Mouse (Mus musculus): ENCODE data around the gene Spsb3. TPM values are rescaled to one million over a fixed set of nuclear protein-coding genes. Genes with fewer than 3 reads are reported as not detected.

Gene Spsb3
- total and polyA plus RNA-seq, 3 experiments: 30.2 to 34.5 TPM; not detected in 1

GRCm38 (mm10) chr17:24913984-24914383 lies 27.5 kb downstream of the Spsb3 start:
- no peaks in the 10 kb centered on the region for H3K27me3 ChIP-seq (ENCODE audit: control insufficient read depth in 1 of 2, insufficient read depth in 2 of 2, low read length in 2 of 2)
- peak overlapping the region; percentile 15; the same call in 1 of the 2 replicates for H3K27ac ChIP-seq (ENCODE audit: control insufficient read depth, low read depth, low read length)
- H3K79me2 ChIP-seq (ENCODE audit: control insufficient read depth, insufficient read depth, low read length, poor library complexity): no peaks in the 10 kb centered on the region
- peaks cover 0 to 7% of the 10 kb centered on the region in 2 experiments for H3K4me1 ChIP-seq (ENCODE audit: control insufficient read depth in 1 of 2, insufficient read depth in 2 of 2, low read length in 2 of 2)
- no peaks in the 10 kb centered on the region for H3K9me3 ChIP-seq (replicated peaks; ENCODE audit: insufficient read depth, low read length)
- H3K4me3 ChIP-seq (ENCODE audit: control insufficient read depth in 1 of 2, insufficient read depth in 1 of 2, low read depth in 2 of 2, low read length in 2 of 2): no peak overlapping the region
- peaks cover 9 to 19% of the 10 kb centered on the region in 2 experiments for H3K36me3 ChIP-seq (ENCODE audit: control insufficient read depth in 1 of 2, insufficient read depth in 2 of 2, low read length in 2 of 2)
- TF ChIP-seq TAL1 (IDR thresholded peaks at IDR 0.05; ENCODE audit: low read length) (peak; percentile 77), CTCF (IDR thresholded peaks at IDR 0.05 in 2 of 3, conservative IDR thresholded peaks at IDR 0.05 in 1 of 3; ENCODE audit: control insufficient read depth in 1 of 3, insufficient read depth in 1 of 3, low read depth in 2 of 3, low read length in 3 of 3, poor library complexity in 1 of 3, severe bottlenecking in 1 of 3) (no peak), SMC3 (IDR thresholded peaks at IDR 0.05; ENCODE audit: low read depth, low read length) (no peak), ZKSCAN1 (IDR thresholded peaks at IDR 0.05; ENCODE audit: low read depth, low read length) (no peak), MYB (IDR thresholded peaks at IDR 0.05; ENCODE audit: low read depth, low read length) (peak; percentile 65), MXI1 (IDR thresholded peaks at IDR 0.05; ENCODE audit: low read depth, low read length) (no peak), TCF12 (IDR thresholded peaks at IDR 0.05; ENCODE audit: low read depth, low read length) (peak; percentile 55; the same call in 1 of the 2 replicates), MYC (IDR thresholded peaks at IDR 0.05; ENCODE audit: low read depth, low read length) (peak; percentile 60; the same call in 1 of the 2 replicates), UBTF (IDR thresholded peaks at IDR 0.05; ENCODE audit: borderline replicate concordance, insufficient read depth, low read depth, low read length) (no peak), MAX (IDR thresholded peaks at IDR 0.05; ENCODE audit: low read length) (no peak), E2F4 (IDR thresholded peaks at IDR 0.05; ENCODE audit: borderline replicate concordance, low read depth, low read length) (no peak), MEF2A (IDR thresholded peaks at IDR 0.05; ENCODE audit: extremely low read depth, insufficient replicate concordance, low read depth, low read length, poor library complexity, severe bottlenecking) (no peak), MAFK (IDR thresholded peaks at IDR 0.05; ENCODE audit: borderline replicate concordance, low read depth, low read length) (no peak), GATA1 (IDR thresholded peaks at IDR 0.05; ENCODE audit: low read depth, low read length) (peak; percentile 72), EP300 (IDR thresholded peaks at IDR 0.05; ENCODE audit: low read depth in 1 of 2, low read length in 2 of 2) (peak; percentile 74 to 80)
- DNase-seq (ENCODE audit: low read depth, low spot score): peak; percentile 54
- no peak overlapping the region for H3K9ac ChIP-seq (ENCODE audit: control insufficient read depth, low read depth, low read length, poor library complexity, severe bottlenecking)

- H3K4me1 ChIP-seq (ENCODE audit: control insufficient read depth in 1 of 2, insufficient read depth in 2 of 2, low read length in 2 of 2): no peaks in the 10 kb centered on the region
These were observed 36.8 kb downstream of the Spsb3 start for GRCm38 (mm10) chr17:24923246-24923645.

More at GRCm38 (mm10) chr17:24923246-24923645, 36.8 kb downstream of the Spsb3 start:
- Histone ChIP-seq H3K9ac (ENCODE audit: control insufficient read depth, low read depth, low read length, poor library complexity, severe bottlenecking) (no peak overlapping the region), H3K27me3 (ENCODE audit: control insufficient read depth in 1 of 2, insufficient read depth in 2 of 2, low read length in 2 of 2) (no peaks in the 10 kb centered on the region), H3K4me3 (ENCODE audit: control insufficient read depth in 1 of 2, insufficient read depth in 1 of 2, low read depth in 2 of 2, low read length in 2 of 2) (no peak overlapping the region), H3K9me3 (replicated peaks; ENCODE audit: insufficient read depth, low read length) (no peaks in the 10 kb centered on the region), H3K79me2 (ENCODE audit: control insufficient read depth, insufficient read depth, low read length, poor library complexity) (no peaks in the 10 kb centered on the region), H3K36me3 (ENCODE audit: control insufficient read depth in 1 of 2, insufficient read depth in 2 of 2, low read length in 2 of 2) (peaks cover 0 to 4% of the 10 kb centered on the region in 2 experiments; a peak in 2 of 4 replicates), H3K27ac (ENCODE audit: control insufficient read depth, low read depth, low read length) (no peak overlapping the region)
- DNase-seq (ENCODE audit: low read depth, low spot score): no peak
- no peak for TF ChIP-seq POLR2A (IDR thresholded peaks at IDR 0.05; ENCODE audit: control insufficient read depth in 1 of 2, insufficient read depth in 1 of 2, low read depth in 1 of 2, low read length in 2 of 2, poor library complexity in 1 of 2)
- no peak for TF ChIP-seq MXI1 (IDR thresholded peaks at IDR 0.05; ENCODE audit: low read depth, low read length)
- no peak for TF ChIP-seq MYC (IDR thresholded peaks at IDR 0.05; ENCODE audit: low read depth, low read length)
- no peak for TF ChIP-seq KAT2A (conservative IDR thresholded peaks at IDR 0.05; ENCODE audit: low read depth, low read length)
- TF ChIP-seq ZKSCAN1 (IDR thresholded peaks at IDR 0.05; ENCODE audit: low read depth, low read length): no peak
- no peak for TF ChIP-seq MEF2A (IDR thresholded peaks at IDR 0.05; ENCODE audit: extremely low read depth, insufficient replicate concordance, low read depth, low read length, poor library complexity, severe bottlenecking)
- TF ChIP-seq TBP (IDR thresholded peaks at IDR 0.05; ENCODE audit: low read depth, low read length): no peak
- TF ChIP-seq RAD21 (IDR thresholded peaks at IDR 0.05; ENCODE audit: low read depth, low read length): no peak
- TF ChIP-seq ELF1 (IDR thresholded peaks at IDR 0.05; ENCODE audit: low read depth, low read length): no peak
- TF ChIP-seq CTCF (IDR thresholded peaks at IDR 0.05 in 2 of 3, conservative IDR thresholded peaks at IDR 0.05 in 1 of 3; ENCODE audit: control insufficient read depth in 1 of 3, insufficient read depth in 1 of 3, low read depth in 2 of 3, low read length in 3 of 3, poor library complexity in 1 of 3, severe bottlenecking in 1 of 3): no peak
- no peak for TF ChIP-seq USF2 (IDR thresholded peaks at IDR 0.05; ENCODE audit: borderline replicate concordance in 1 of 2, insufficient read depth in 1 of 2, low read depth in 1 of 2, low read length in 2 of 2)
- no peak for TF ChIP-seq NELFE (IDR thresholded peaks at IDR 0.05; ENCODE audit: low read depth, low read length)
- TF ChIP-seq RCOR1 (IDR thresholded peaks at IDR 0.05; ENCODE audit: low read depth, low read length): no peak
- TF ChIP-seq MAFK (IDR thresholded peaks at IDR 0.05; ENCODE audit: borderline replicate concordance, low read depth, low read length): no peak
- TF ChIP-seq TAL1 (IDR thresholded peaks at IDR 0.05; ENCODE audit: low read length): no peak
- no peak for TF ChIP-seq EP300 (IDR thresholded peaks at IDR 0.05; ENCODE audit: low read depth in 1 of 2, low read length in 2 of 2)
- no peak for TF ChIP-seq POLR2AphosphoS2 (IDR thresholded peaks at IDR 0.05; ENCODE audit: low read length)
